Mouse (Mus musculus): ENCODE data around the gene Tbcd.
"Not testable (repeated sequence)": the region's sequence is repeated elsewhere in the genome, so short reads cannot be mapped to it uniquely, and the experiment has no call there.

Gene Tbcd

DNA sequence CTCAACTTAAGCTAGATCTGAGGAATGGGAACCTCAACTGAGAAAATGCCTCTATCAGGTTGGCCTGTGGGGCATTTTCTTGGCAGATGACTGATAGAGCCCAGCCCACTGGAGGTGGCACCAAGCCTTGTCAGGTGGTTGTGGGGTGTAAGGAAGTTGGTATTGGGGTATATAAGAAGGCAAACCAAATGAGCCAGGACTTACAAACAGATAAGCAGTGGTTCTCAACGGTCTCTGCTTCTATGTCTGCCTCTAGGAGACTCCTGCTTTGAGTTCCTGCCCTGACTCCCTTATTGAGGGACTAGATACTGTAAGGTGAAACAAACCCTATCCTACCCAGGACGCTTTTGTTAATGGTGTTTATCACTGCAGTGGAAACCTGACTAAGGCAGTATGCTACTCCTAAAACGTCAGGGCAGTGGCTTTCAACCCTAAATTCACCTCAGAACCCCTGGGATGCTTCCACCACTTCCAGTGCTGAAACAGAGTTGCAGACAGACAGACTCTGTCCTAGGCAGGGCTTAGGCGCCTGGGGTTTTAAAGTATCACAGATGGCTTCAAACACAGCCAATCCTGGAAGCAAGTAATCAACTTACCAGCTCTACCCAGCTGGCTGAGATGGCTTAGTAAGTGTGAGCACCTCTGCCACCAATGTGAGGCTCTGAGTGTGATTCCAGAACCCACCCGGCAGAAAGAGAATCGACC lies 204.2 kb downstream of the Tbcd start:
- no peak for DNase-seq

- DNase-seq: no peak
These were observed 206.4 kb downstream of the Tbcd start for GRCm38 (mm10) chr11:121658151-121658550.

GRCm38 (mm10) chr11:121660604-121661003 lies 208.9 kb downstream of the Tbcd start:
- DNase-seq: not testable (repeated sequence)

DNA sequence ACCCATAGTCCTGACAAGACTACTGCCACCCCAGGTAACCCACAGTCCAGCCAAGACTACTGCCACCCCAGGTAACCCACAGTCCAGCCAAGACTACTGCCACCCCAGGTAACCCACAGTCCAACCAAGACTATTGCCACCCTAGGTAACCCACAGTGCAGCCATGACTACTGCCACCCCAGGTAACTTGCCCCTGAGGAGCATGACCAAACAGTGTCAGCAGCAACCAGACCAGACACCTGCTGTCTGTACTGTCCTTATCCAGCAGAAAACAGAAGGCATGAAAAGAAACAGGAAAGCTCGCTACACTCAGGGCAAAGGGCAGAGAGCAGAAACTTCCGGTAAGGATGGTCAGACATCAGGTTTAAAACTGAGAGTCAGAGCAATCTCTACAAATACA lies 209.4 kb downstream of the Tbcd start:
- no peak for DNase-seq
